Mouse (Mus musculus): ENCODE data around the gene BC051665. TPM values are rescaled to one million over a fixed set of nuclear protein-coding genes. Genes with fewer than 3 reads are reported as not detected.

BC051665 gene
- polyA plus RNA-seq, 1 experiment from 2014 or later: not detected

DNA sequence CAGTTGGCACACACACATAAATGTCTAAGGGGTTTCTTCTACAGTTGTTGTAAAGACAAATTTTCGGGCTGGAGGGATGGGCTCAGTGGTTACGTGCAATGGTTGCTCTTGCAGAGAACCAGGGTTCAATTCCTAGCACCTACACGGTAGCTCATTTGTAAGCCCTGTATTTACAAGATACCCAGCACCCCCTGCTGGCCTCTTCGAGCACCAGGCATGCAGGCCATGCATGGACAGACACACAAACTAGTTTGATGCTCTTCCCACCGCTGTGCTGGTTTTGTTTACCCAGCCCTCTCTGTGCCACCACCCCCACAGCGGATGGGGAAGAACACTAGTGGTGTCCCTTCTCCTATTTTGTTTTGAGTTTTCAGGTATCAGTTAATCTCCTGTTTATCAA lies 45.9 kb downstream of the BC051665 start:
- Histone ChIP-seq H3K27ac (no peak overlapping the region), H3K9me3 (no peaks in the 10 kb centered on the region), H3K4me2 (no peak overlapping the region), H3K9ac (no peak overlapping the region), H3K27me3 (no peaks in the 10 kb centered on the region), H3K4me3 (no peak overlapping the region), H3K36me3 (peaks cover 54% of the 10 kb centered on the region), H3K4me1 (replicated peaks) (peaks cover 25% of the 10 kb centered on the region)
- 90% methylated on average over 6 of the region's 6 CpGs for WGBS
- no peak for ATAC-seq (ENCODE audit: low FRiP score)

DNA sequence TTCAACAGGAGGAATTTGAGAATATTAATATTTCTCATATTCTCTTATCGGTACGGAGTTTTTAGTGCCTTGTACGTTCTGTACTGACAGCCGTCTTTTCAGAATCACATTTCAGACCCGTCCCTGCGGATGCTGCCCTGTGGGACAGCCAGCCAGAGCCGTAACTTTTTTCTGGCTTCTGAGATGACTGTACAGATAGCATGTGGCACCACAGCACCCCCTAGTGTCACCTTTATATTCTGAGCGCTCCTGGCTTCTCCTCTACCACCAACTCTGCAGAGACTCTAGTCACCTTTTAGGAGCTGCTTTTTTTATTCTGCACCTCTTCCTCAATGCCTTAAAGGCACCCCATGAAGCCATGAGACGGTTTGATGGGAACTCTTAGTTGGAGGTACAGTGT lies 47.7 kb downstream of the BC051665 start:
- H3K36me3 ChIP-seq: peaks cover 66% of the 10 kb centered on the region
- H3K4me3 ChIP-seq: no peak overlapping the region
- peak; percentile 82 for ATAC-seq (ENCODE audit: low FRiP score)
- H3K27me3 ChIP-seq: no peaks in the 10 kb centered on the region
- peaks cover 19% of the 10 kb centered on the region for H3K4me1 ChIP-seq (replicated peaks)
- 0 out of 2 replicates have a peak overlapping the region, but pooled peaks have one; percentile 52 for H3K27ac ChIP-seq
- peak overlapping the region; percentile 32 for H3K4me2 ChIP-seq
- no peak overlapping the region for H3K9ac ChIP-seq
- WGBS: 16% methylated on average over 9 of the region's 9 CpGs
- H3K9me3 ChIP-seq: no peaks in the 10 kb centered on the region

DNA sequence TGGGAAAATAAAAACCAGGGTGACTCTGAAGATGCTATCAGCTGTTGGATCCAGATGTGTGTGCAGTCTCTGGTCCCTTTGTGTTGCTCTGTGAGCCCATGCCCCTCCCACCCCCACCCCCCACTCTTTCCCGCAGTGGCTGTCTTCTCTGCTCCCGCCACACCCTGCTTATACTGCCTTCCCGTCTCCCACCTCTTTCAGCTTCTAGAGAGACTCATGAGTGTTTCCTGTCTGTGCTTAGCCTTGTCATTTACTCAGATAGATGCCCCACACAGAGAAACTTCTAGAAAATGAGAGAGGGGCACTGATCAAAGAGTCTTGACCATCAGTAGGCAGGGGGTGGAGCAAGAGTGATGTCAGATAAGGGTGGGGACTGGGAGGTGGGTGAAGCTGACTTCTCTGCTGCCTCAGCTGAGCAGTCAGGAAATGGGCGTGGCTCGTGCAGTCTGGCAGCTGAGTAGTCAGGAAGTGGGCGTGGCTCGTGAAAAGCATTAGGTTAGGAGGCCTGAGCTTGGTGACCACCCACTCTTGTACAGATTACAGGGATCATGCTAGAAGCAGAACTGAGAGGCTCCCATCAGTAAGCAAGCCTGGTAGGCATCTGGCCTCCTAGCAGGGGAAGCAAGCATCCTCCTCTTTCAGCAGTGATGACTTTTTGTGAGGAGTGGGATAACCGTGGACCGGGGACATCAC lies 48.4 kb downstream of the BC051665 start:
- no peaks in the 10 kb centered on the region for H3K9me3 ChIP-seq
- no peaks in the 10 kb centered on the region for H3K27me3 ChIP-seq
- H3K27ac ChIP-seq: 0 out of 2 replicates have a peak overlapping the region, but pooled peaks have one; percentile 52
- H3K36me3 ChIP-seq: peaks cover 71% of the 10 kb centered on the region
- WGBS: 25% methylated on average over 9 of the region's 9 CpGs
- H3K4me2 ChIP-seq: peak overlapping the region; percentile 32
- no peak overlapping the region for H3K4me3 ChIP-seq
- H3K9ac ChIP-seq: no peak overlapping the region
- peaks cover 14% of the 10 kb centered on the region for H3K4me1 ChIP-seq (replicated peaks)
- peak; percentile 40 for ATAC-seq (ENCODE audit: low FRiP score)

DNA sequence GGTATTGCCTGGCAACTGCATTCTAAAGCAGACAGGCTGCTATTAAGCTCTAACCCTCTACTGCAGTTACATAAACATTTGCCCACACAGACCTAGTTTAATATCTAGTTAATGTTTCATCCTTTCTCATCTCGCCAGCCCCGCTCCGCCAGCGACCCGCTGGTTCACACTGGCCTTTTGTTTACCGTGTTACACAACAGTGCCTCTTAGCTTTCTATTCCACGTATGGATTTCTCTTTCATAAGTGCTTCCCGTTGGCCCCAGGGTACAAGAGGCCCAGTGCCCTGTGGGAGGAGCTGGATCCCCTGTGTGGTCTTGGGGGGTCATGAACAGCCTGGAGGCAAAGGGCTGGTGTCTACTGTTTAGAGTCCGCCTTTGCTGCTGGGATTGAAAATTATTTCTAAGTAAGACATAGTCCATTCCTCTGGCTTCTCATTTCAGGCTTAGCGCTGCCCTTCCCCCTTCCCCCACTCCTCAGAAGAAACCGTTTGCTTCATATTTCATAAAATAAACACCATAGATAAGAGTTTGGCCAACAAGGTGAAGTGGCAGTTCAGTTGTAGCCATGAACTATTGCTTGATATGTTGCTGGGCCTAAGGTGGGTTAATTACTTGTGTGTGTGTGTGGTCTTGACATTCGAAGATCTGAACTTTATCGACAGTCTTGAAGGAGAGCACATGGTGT lies 49.6 kb downstream of the BC051665 start:
- peaks cover 14% of the 10 kb centered on the region for H3K4me1 ChIP-seq (replicated peaks)
- H3K9ac ChIP-seq: no peak overlapping the region
- H3K9me3 ChIP-seq: no peaks in the 10 kb centered on the region
- H3K27me3 ChIP-seq: no peaks in the 10 kb centered on the region
- ATAC-seq (ENCODE audit: low FRiP score): no peak
- 61% methylated on average over 13 of the region's 13 CpGs for WGBS
- peaks cover 71% of the 10 kb centered on the region for H3K36me3 ChIP-seq
- peak overlapping the region; percentile 46; the same call in 1 of the 2 replicates for H3K27ac ChIP-seq
- no peak overlapping the region for H3K4me3 ChIP-seq
- no peak overlapping the region for H3K4me2 ChIP-seq

DNA sequence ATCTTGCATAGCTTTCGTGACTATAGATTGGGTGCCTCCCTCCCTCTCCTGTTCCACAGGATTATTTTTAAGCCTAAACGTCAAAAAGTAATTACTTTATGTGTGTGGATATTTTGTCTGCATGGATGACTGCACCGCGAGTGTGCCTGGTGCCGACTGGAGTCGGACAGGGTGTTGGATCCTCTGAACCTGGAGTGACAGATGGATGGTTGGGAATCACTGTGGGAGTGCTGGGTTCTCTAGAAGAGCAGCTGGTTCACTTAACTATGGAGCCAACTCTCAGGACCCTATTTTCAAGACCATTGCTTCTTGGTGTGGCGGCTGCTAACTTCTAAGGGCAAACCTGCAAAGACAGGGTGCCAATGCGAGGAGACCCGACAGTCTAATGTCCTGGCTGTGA lies 50.9 kb downstream of the BC051665 start:
- Histone ChIP-seq H3K27me3 (no peaks in the 10 kb centered on the region), H3K4me1 (replicated peaks) (peaks cover 14% of the 10 kb centered on the region), H3K36me3 (peaks cover 74% of the 10 kb centered on the region), H3K27ac (no peak overlapping the region), H3K4me3 (no peak overlapping the region), H3K9ac (no peak overlapping the region), H3K4me2 (no peak overlapping the region), H3K9me3 (no peaks in the 10 kb centered on the region)
- ATAC-seq (ENCODE audit: low FRiP score): no peak
- WGBS: 88% methylated on average over 9 of the region's 9 CpGs

Other genes with a start within 250 kb of the BC051665 start
- gene Dapk1, start 184.4 kb downstream of the BC051665 start, polyA plus RNA-seq (2015; fragmentation: Nextera tagmentation; extraction: Ambion mirVana): 36.9 and 37.9 TPM in 2 replicates
- not detected in 2 replicates for gene Ctsll3, start 16.5 kb upstream of the BC051665 start, polyA plus RNA-seq (2015; fragmentation: Nextera tagmentation; extraction: Ambion mirVana)
- gene 4930486L24Rik, start 78.1 kb upstream of the BC051665 start, polyA plus RNA-seq (2015; fragmentation: Nextera tagmentation; extraction: Ambion mirVana): not detected in 2 replicates
- gene Gm49392, start 110.5 kb upstream of the BC051665 start, polyA plus RNA-seq (2015; fragmentation: Nextera tagmentation; extraction: Ambion mirVana): 0.18 and 0.39 TPM in 2 replicates
- gene Ctla2b, start 111.1 kb upstream of the BC051665 start, polyA plus RNA-seq (2015; fragmentation: Nextera tagmentation; extraction: Ambion mirVana): 1.7 and 2.5 TPM in 2 replicates
- not detected in 2 replicates for gene Tpbpb, start 118.5 kb upstream of the BC051665 start, polyA plus RNA-seq (2015; fragmentation: Nextera tagmentation; extraction: Ambion mirVana)
- not detected in 2 replicates for gene Gm49393, start 149.2 kb upstream of the BC051665 start, polyA plus RNA-seq (2015; fragmentation: Nextera tagmentation; extraction: Ambion mirVana)
- 0.28 and 1.1 TPM in 2 replicates for gene Gm49391, start 150.2 kb upstream of the BC051665 start, polyA plus RNA-seq (2015; fragmentation: Nextera tagmentation; extraction: Ambion mirVana)
- gene Ctla2a, start 150.3 kb upstream of the BC051665 start, polyA plus RNA-seq (2015; fragmentation: Nextera tagmentation; extraction: Ambion mirVana): 14.1 and 17.5 TPM in 2 replicates
- gene Tpbpa, start 155.6 kb upstream of the BC051665 start, polyA plus RNA-seq (2015; fragmentation: Nextera tagmentation; extraction: Ambion mirVana): not detected in 2 replicates
- not detected in 2 replicates for gene Ctsj, start 219.6 kb upstream of the BC051665 start, polyA plus RNA-seq (2015; fragmentation: Nextera tagmentation; extraction: Ambion mirVana)